7 mouse cellular contexts compared by ENCODE assay signal in the genomic region with DNA sequence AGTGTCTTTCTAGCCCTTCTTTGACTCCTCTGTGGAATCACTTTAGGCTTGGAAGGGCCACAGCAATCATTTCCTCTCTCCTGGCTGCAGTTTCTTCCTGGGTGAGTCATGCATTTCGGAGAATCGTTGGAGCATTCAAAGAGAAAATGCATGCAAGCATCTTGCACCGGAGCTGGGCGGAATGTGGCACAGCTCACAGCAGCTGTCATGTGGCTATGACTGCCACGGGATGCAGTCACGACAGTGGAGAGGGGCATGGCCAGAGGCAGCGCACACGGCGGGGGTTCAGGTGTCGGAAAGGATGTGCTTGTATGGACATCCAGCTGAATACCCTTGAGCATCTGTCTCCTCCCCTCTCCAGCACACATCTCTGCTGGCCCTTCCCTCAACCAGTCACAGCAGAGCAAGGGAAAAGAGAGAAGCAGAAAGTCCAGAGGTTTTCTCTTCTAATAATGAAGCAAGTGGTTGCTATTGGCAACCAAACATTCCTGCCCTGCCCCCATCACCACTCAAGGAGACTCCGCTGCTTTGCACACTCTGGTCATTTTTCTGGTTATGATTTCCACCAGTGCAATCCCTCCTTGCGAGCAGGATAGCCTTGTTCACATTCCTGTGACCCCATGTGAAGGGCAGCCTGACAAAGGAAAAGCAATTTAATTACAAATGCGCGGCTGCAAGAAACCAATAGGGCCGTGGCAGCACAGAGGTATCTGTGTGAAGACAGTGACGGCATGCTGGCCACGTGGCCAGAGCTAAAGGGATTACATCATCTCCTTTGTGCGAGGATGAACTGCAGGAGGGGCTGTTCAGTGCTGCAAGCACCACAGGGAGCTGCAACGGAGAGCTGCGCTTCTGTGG.
A peak's percentile ranks its signal among the peaks of the same experiment; 100 is the strongest.
DNase-seq lines count a peak whose midpoint lies in the region; ATAC-seq lines count a peak whose summit lies in the region.

No protein-coding gene starts in this region.

- no peaks in the 10 kb centered on the region for H3K9me3 ChIP-seq in intestine, embryonic 15.5 days

- DNase-seq in adrenal gland, adult (ENCODE audit: inconsistent age in 2 of 2, low spot score in 1 of 2): peak; percentile 72 to 87
- peak; percentile 85 to 86 for DNase-seq in cerebellum, postnatal 14 days
- peak; percentile 48 to 54 for DNase-seq in frontal cortex, postnatal 25 days (ENCODE audit: low spot score in 2 of 2)
- peak; percentile 73 for DNase-seq in left cerebral cortex, postnatal 10 days (ENCODE audit: extremely low spot score in 1 of 2, low spot score in 2 of 2)
- peak; percentile 44 for DNase-seq in splenic B cell, adult 2 months (ENCODE audit: low read depth, low spot score)

- H3K27me3 ChIP-seq in intestine, embryonic 15.5 days (replicated peaks): no peaks in the 10 kb centered on the region
- no peaks in the 10 kb centered on the region for H3K27me3 ChIP-seq in splenic B cell, adult 2 months (ENCODE audit: control insufficient read depth, insufficient read depth, low read length, poor library complexity, severe bottlenecking)

- H3K4me1 ChIP-seq in intestine, embryonic 15.5 days (replicated peaks): peaks cover 28% of the 10 kb centered on the region

- H3K27ac ChIP-seq in intestine, embryonic 15.5 days: peak overlapping the region; percentile 66

- intact Hi-C loops in left cerebral cortex, postnatal 10 days (cut with DNase I): loop anchor here (5.0 kb wide), 1 partner anchor 90 kb away; a partner anchor contains a TSS

- no peaks in the 10 kb centered on the region for H3K36me3 ChIP-seq in intestine, embryonic 15.5 days
- H3K36me3 ChIP-seq in splenic B cell, adult 2 months (ENCODE audit: control insufficient read depth, insufficient read depth, low read length, poor library complexity, severe bottlenecking): no peaks in the 10 kb centered on the region

- 23% methylated on average over 20 of the region's 20 CpGs for WGBS in intestine, embryonic 15.5 days

- peak overlapping the region; percentile 23 for H3K9ac ChIP-seq in intestine, embryonic 15.5 days

- peak overlapping the region; percentile 28 for H3K4me3 ChIP-seq in intestine, embryonic 15.5 days (replicated peaks)

- peak; percentile 94 for ATAC-seq in intestine, embryonic 15.5 days
- ATAC-seq in megakaryocyte progenitor cell, adult 5-6 weeks (replicated peaks; ENCODE audit: poor library complexity): peak; percentile 82

- peak overlapping the region; percentile 56 for H3K4me2 ChIP-seq in intestine, embryonic 15.5 days (replicated peaks)

Comparison
In these comparisons a context has a peak if more than half of its experiments do, and no peak if none do; other contexts are left out.
1. Peak in every context shown above with its lines: DNase-seq, ATAC-seq, H3K4me3 ChIP-seq and H3K27ac ChIP-seq.